Mouse (Mus musculus): Measurements from ENCODE around the gene Sac3d1.
A peak's percentile ranks its signal among the peaks of the same experiment; 100 is the strongest.
"Not testable (repeated sequence)": the region's sequence is repeated elsewhere in the genome, so short reads cannot be mapped to it uniquely, and the experiment has no call there.

Gene Sac3d1

DNA sequence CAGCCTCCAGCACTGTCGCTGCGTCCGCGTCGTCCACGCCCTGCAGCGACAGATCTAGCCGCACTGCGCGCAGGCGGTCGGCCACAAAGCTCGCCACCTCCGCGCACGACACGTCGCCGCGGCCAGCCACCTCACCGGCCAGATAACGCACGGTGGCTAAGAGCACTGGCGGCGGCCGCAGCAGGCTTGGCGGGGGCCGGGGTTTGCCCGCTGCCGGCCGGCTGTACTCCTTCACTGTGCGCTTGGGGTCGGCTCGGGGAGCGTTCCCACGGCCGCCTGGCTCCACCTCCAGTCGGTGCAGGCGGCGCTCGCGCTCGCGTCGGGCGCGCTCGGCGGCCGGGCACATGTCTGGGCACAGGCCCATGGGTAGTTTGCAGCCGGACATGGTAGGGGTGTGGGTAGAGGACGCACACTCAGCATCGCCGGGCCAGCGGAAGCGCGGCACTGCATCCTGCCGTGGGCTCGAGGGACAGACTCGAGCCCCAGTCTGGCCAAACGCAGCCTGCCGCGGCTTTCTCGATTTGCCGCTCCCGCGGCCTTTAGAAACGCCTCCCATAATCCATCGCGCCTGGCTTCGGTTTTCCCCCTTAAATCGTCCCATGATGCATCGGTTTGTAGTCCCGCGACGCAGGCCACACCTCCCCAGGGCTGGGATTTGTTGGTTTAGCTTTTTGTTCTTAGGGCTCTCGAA lies at the start of gene Sac3d1:
Sac3d1 (minus strand) TSS at position 665 of the 691 bp plus-strand sequence.
- peak; percentile 58 for DNase-seq (ENCODE audit: extremely low read depth, low read depth, low spot score)

DNA sequence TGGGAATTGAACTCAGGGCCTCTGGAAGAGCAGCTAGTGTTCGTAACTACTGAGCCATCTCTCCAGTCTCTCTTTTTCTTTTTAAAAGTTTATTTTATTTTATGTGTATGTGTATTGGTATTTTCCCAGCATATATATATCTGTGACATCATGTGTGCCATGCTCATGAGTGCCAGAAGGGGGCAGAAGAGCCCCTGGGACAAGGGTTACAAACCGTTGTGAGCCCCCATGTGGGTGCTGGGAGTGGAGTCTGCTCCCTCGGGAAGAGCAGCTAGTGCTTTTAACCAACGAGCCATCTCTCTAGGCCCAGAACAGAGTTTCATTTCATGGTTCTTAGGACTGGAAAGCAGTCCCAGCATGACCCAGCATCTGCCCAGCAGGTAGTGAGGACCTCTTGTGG lies 48.3 kb upstream of the Sac3d1 start:
- DNase-seq (ENCODE audit: extremely low read depth, low read depth, low spot score): no peak

DNA sequence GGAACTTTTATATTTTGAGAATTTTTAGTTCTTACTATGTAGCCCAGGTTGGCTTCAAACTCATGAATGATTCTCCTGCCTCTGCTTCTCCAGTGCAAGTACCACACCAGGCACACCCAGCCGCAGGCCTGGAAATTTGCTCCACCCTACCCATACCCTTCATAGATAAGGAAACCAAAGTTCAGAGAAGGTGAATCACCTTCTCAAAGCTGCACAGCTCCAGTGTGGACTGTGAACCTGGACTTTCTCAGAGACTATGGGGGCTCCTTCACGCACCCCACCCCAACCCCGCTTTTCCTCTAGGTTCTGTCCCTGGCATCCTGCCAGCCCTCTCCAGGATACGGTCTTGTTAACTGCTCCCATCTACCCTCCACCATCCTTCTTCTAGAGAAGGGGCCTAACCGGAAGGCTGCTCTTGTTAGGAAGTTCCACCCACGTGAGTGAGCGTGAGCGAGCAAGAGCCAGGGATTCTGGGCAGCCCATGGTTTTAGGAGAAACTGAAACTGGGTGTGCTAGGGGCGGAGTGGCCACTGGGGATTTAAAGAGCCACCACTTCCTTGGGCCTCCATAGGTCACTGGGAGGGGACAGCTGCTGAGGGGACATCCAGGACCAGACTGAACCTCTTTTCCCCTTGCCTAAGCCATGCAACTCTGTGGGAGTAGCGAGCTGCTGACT lies 45.6 kb upstream of the Sac3d1 start:
- no peak for DNase-seq (ENCODE audit: extremely low read depth, low read depth, low spot score)

DNA sequence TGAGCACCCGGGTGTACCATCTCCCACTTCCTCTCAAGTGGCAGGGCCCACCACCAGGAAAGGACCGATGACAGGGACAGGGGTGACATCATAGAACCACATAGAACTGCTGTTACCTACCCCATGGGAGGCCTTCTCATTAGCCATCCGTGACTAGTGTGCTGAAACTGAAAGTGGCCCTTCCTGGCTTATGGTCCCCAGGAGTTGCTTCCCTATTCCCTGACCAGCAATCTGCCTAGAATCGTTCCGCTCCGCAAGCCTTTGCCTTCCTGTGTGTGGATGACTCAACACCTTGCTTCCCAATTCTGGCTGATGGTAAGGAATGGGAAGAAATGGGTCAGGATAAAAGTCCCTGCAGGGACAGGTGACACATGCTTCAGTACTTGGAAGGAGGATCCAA lies 38.8 kb upstream of the Sac3d1 start:
- no peak for DNase-seq (ENCODE audit: extremely low read depth, low read depth, low spot score)

DNA sequence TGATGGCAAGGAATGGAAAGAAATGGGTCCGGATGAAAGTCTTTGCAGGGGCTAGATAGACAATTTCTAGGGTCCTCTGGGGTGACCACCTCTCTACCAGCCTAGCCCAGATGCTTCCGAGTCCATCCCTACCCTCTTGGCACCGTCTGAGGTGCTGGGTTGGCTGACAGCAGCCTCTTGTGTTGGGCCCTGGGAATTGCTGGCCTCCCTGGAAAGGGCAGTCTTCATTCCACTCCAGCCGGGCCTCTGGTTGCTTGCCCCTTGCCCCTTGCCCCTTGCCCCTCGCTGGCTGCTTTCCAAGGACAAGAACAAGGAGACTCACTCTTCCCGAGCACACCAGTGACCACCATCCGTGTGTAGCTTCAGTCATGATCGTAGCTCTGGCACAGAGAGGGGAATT lies 37.9 kb upstream of the Sac3d1 start:
- DNase-seq (ENCODE audit: extremely low read depth, low read depth, low spot score): no peak

DNA sequence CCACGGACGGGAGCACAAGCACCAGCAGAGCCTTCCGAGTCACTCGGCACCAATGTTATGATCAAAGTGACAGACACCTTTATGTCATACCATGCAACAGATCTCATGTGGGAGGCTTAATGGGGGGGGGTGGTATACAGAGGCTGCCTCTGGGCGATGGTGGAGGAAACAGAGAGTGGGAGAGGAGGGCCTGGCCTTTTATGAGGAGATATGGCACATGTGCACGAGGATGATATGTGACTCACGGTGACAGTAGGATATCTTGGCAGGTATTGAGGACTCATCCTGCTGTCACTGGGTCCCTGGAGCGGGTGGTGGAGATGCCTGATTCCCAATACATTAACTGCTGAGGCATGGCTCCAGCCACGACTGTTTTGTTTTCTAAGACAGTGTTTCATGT lies 36.7 kb upstream of the Sac3d1 start:
- no peak for DNase-seq (ENCODE audit: extremely low read depth, low read depth, low spot score)

DNA sequence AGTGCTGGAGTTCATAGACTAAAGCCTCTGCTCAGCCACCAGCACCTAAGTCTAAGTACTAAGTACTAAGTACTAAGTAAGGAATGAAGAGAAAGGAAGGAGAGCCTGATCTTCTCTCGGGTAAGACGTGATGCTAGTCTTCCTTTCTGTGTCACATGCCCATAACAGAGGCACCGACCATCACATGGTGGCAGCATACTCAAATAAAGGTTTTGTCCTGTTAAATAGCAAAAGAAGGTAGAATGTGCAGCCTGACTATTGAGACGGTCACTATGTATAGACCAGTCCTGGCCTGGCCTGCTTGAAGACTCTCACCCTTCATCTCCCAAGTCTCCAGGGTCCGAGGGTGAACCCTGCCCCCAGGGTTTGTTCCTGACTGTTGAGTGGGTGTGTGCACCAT lies 26.4 kb upstream of the Sac3d1 start:
- no peak for DNase-seq (ENCODE audit: extremely low read depth, low read depth, low spot score)

DNA sequence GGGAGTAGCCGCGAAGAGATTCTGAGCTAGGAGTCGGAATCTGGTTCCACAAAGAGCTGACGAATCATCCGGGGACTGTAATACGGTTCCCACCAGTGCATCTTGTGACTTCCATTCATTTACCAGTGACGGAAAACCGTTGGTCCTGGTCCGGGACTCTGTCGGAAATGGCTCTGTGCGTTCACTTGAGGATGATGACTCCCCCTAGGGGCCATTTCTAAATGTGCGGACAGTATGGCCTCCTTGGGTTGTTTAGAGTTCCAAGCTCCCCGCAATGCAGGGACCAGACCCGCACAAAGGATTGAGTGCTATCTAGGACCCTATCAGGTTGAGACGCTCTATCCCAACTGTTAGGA lies 22.9 kb upstream of the Sac3d1 start, which contains the start of gene Arl2:
Arl2 (minus strand) TSS at position 155 of the 356 bp plus-strand sequence.
- no peak for DNase-seq (ENCODE audit: extremely low read depth, low read depth, low spot score)

DNA sequence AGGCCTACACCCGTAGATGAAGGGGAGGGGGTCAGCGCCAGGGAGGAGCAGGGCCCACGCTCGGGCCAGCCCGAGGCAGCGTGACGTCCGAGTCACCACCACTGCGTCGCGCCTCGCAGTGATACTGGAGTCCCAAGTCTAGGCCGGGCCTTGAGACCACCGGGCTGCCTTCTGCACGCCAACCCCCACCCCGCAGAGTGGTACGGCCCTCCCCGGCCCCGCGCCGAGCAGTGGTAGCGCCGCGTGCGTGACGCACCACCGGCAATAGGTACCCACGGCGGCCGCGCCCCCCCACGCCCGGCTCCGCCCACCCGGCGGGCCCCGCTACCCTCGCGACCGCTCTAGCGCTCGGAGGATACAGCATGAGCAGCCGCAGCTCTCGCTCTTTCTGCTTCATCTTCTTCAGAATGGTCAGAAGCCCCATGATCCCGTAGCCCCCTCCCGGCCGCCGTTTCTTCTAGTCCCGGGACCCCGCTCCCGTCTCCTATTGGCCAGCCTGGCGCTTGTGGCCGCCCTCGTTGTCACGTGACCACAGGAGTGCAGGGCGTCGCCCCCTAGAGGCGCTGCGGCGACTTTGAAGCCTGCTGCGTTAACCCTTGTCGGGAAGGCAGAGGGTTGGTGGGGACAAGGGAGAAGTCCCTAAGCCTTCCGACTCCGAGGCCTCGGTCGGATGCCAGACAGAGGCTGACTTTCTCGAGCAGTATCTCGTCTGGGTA lies 22.4 kb upstream of the Sac3d1 start, which contains the start of gene Batf2:
Batf2 (plus strand) TSS at position 306 of the 716 bp plus-strand sequence.
- no peak for DNase-seq (ENCODE audit: extremely low read depth, low read depth, low spot score)

DNA sequence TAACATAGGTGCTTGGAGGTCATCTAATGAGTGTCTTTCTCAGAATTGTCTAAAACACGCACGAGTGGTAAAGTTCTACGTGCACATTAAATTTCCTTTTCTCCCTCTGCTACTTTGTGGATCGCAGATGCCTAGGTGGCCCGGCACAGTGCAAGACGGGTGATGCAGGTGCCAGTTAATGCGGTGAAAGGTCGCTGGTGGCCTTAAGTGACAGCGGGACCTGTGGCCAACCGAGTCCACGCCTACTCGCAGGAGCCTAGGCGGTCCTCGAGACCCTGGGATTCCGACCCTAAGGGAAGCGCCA lies 21.9 kb upstream of the Sac3d1 start:
- DNase-seq (ENCODE audit: extremely low read depth, low read depth, low spot score): no peak

DNA sequence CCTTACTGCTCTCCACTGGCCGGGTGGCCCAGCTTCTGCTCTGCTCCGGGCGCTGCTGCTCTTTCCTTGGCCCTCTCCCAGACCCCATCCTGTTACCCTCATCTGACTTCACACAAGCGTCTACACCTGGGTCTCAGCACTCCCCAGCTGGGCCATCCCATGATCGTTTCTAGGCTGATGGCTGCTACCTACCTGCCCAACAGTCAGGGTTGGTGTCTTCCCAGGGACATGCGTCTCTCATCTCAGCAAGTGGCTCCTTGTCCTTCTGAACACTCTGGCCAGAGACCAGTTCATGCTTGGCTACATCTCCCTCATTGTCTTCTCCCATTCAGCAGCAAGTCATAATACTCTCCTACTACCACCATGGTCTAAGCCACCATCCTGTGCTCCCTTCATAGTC lies 21.3 kb upstream of the Sac3d1 start:
- DNase-seq (ENCODE audit: extremely low read depth, low read depth, low spot score): no peak

DNA sequence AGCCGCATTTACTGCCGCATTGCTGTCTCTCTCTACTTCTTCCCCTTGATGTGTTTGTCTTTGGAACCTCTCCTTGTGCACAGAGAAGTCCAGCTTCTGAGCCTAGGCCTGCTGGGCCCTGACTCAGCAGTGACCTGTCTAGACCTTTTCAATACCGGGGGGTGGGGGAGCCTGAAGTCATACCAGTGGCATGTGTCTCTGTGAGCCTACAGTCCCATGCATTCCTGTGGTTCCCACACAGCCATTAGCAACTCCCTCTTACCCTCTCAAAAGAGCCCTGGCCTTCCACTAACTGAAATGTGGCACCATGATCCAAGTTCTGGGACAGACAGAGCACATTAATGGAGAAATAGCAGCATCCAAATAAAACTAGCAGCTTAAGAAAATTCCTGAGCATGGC lies 17.9 kb upstream of the Sac3d1 start:
- DNase-seq (ENCODE audit: extremely low read depth, low read depth, low spot score): no peak

DNA sequence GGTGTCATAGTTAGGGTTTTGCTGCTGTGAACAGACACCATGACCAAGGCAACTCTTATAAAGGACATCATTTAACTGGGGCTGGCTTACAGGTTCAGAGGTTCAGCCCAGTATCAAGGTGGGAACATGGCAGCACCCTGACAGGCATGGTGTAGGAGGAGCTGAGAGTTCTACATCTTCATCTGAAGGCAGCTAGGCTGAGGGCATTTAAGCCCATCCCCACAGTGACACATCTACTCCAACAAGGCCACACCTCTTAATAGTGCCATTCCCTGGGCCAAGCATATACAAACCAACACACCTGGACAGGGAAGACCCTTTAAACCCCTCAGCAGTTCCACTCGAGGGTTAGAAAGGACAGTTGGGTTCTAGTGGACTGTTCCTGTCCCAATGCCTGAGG lies 14.7 kb upstream of the Sac3d1 start:
- not testable (repeated sequence) for DNase-seq (ENCODE audit: extremely low read depth, low read depth, low spot score)

DNA sequence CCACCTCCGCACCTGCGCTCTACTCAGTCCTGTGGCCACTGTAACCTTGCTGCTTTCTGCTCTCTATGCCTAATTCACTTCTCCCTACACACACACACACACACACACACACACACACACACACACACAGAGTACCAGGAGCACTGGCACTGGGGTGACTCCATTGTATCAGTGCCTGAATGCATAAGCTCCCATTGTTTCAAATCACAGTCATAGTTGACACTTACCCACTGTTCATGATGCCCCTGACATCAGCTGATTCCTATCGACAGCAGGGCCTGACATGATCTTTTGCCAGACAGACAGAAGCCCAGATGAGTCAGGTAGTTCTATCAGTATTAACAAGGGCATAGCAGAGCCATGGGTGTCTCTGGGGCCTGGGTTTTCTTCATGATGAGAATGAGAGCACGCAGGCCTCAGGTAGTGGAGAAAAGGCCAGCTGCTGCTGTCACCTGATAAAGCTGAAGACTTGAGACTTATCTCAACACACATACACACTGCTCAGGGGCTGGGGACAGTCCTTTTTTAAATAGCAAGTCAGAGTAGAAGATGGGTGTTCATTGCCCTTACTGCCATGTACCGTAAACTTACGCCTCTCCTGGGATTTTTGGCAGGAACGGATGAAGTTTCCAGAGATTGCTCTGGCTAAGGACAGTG lies 13.8 kb upstream of the Sac3d1 start:
- no peak for DNase-seq (ENCODE audit: extremely low read depth, low read depth, low spot score)

DNA sequence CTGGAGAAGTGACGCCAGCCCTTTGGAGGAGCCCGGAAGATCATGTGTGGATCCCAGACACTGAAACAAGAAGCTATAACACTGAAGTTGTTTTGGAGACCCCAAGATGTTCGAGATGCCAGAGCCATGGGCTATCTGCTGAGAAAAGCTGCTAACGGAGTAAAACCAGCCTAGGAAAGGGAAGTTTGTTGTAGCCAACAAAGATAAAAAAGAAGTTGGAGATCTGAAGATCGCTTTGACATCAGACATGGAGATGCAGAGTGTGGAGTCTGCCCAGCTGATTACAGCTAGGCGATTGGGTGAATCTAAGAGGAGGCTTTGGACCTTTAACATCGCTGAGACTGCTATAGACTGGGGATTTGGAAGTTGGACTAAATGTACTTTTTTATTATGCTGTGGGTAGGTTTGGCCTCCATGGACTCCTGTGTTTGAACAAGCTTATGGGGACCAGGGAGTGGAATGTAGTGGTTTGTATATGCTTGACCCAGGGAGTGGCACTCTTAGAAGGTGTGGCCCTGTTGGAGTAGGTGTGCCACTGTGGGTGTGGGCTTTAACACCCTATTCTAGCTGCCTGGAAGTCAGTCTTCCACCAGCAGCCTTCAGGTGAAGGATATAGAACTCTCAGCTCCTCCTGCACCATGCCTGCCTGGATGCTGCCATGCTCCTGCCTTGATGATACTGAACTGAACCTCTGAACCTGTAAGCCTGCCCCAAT lies 12.1 kb upstream of the Sac3d1 start:
- DNase-seq (ENCODE audit: extremely low read depth, low read depth, low spot score): not testable (repeated sequence)

DNA sequence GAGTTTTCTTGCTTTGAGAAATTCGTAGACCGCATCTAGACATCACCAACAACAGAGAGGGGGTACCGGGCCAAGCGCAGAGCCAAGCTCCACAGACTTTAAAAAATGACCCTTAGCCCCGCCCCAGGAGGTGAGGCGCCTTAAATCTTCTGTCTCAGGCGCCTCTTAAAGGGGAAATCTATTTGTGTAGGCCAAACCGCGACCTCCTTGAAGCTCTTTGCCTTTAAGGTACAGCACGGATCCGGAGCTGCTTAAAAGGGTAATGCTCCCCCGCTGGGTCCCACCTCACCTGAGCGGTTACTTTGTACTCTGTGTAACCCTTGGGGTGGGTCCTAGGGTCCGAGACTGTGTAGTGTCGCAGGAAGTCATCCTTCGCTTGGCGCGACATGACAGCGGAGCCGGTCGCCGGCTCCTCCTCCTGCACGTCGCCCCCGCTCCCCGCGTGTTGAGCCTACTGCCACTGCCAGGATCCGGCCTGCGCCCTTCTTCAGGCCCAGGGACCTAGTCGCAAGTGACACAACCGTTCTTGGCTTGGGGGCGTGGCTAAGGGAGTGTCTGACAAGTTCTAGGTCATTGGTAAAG lies 9.4 kb upstream of the Sac3d1 start, which contains the start of gene Snx15:
Snx15 (minus strand) TSS at position 545 of the 582 bp plus-strand sequence.
- peak; percentile 88 for DNase-seq (ENCODE audit: extremely low read depth, low read depth, low spot score)

DNA sequence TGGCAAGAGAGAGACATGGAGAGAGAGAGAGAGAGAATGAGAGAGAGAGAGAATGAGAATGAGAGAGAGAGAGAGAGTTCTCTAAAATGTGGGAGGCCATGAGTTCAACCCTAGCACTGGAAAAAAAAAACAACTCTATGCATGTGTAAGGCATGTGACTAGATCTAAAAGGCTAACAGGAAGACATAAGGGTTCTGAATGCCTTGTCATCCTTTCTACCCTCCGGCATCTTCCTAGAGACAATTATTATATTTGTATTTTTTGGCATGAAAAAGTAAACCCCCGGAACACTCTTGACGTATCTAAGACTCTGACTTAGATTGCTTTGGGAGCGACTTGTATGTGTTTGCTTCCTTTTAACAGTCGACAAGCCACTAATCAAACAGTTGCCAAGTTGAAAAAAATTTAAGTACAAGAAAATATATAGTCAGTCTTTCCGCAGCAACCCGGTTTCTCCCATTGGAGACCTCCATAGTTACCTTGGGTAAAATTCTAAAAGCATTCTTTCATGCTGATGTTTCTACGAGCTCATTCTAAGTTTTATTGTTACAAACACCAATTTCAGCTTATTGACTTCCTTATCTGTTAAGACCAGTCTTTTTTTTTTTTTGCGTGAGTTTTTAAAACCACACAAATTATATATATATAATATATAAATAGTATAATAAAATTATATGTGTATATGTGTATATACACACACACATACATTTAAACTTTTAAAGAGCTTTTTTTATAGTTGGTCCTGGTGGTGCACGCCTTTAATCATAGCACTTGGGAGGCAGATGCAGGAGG lies 8.5 kb upstream of the Sac3d1 start:
- no peak for DNase-seq (ENCODE audit: extremely low read depth, low read depth, low spot score)

DNA sequence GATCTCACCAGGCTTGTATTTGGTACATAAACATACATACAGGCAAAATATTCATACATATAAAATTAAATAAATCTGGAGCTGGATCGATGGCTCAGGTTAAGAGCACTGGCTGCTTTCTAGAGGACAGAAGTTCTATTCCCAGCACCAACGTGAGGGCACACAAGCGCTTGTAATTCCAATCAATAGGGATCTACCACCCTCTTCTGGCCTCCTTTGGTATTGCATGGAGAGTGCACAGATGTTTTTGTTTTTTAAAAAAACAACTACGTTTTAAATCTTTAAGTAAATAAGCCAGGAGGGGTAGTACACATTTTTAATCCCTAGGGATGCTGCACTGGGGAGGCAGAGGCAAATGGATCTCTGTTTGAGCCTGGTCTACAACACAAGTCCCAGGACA lies 7.8 kb upstream of the Sac3d1 start:
- DNase-seq (ENCODE audit: extremely low read depth, low read depth, low spot score): no peak

DNA sequence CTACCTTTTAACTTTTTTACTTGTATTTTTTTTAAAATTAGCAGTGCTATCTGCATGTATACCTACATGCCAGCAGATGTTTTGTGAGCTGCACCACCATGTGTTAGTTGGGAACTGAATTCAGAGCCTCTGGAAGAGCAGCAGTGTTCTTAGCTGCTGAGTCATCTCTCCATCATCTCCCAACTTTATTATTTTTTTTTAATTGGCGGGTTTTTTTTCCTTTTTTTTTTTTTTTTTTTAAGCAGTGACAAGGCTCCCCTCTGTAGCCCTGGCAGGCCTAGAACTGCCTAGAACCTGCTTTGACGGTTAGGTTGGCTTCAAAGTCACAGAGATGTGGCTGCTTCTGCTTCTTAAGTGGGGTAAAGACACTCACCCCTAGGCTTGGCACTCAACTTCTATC lies 6.4 kb upstream of the Sac3d1 start:
- no peak for DNase-seq (ENCODE audit: extremely low read depth, low read depth, low spot score)

DNA sequence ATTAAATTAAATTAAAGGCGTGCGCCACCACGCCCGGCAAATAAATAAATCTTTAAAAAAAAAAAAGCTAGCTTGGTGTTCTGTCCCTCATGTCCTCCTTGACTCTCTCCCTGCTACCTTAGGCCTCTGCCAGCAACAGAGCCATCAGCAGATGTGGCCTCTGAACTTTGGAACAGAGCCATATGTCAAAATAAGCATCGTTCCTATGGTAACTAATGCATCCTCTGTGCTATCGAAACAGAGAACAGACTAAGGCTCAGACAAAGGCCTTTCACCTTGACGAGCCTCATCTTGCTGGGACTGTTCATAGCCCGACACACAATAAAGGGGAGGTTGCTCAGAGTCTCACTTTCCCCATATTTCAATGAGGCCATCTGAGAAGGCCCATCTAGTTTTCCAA lies 4.9 kb upstream of the Sac3d1 start:
- DNase-seq (ENCODE audit: extremely low read depth, low read depth, low spot score): no peak

Data from fat pad, adult 2 months (tissue).